Mouse (Mus musculus) G1E (cell line): ENCODE results near the gene Atf7ip2.

Source experiments
- CTCF ChIP-seq: IDR thresholded peaks from 2 replicates; pipeline ENCODE4 v1.5.1; 2012; ENCODE audit warnings: low read depth, low read length, inconsistent platforms, mixed read lengths
- GATA1 ChIP-seq: IDR thresholded peaks from 2 replicates; pipeline ENCODE4 v1.6.1; 2012; ENCODE audit warnings: borderline replicate concordance, low read length, inconsistent platforms, mixed read lengths
- GATA2 ChIP-seq: IDR thresholded peaks from 2 replicates; pipeline ENCODE4 v1.6.1; 2012; ENCODE audit warnings: low read depth, low read length, inconsistent platforms, borderline replicate concordance
- POLR2AphosphoS5 ChIP-seq: IDR thresholded peaks from 2 replicates; pipeline ENCODE4 v1.6.1; 2012; ENCODE audit warnings: low read depth, low read length, inconsistent platforms; ENCODE audit not compliant: insufficient replicate concordance
- TAL1 ChIP-seq: conservative IDR thresholded peaks from 2 replicates; pipeline ENCODE4 v1.6.1; 2012; ENCODE audit warnings: low read depth, low read length, inconsistent platforms, mixed read lengths

- TF ChIP-seq CTCF (no peak), POLR2AphosphoS5 (no peak), GATA1 (no peak), TAL1 (no peak), GATA2 (no peak)
These were observed 23.2 kb upstream of the Atf7ip2 start for GRCm38 (mm10) chr16:10169123-10169905.
